Mouse (Mus musculus) cerebellum, adult 2 months (tissue): ENCODE measurements around the gene Atad3a.

Experiments
- CTCF ChIP-seq: fragments of 200-500 bp; IDR thresholded peaks from 2 replicates; pipeline ENCODE4 v1.5.1; 2011; ENCODE audit warnings: low read depth, mild to moderate bottlenecking, control low read depth, low read length, moderate library complexity, borderline replicate concordance; ENCODE audit not compliant: insufficient read depth
- POLR2A ChIP-seq: fragments of 200-500 bp; IDR thresholded peaks from 2 replicates; pipeline ENCODE4 v1.6.1; 2011; ENCODE audit warnings: low read length, control low read depth, borderline replicate concordance; ENCODE audit not compliant: insufficient read depth

- TF ChIP-seq CTCF: no peak
- TF ChIP-seq POLR2A: peak; percentile 96
These were observed 13.4 kb upstream of the Atad3a start, which contains the start of gene Vwa1 for GRCm38 (mm10) chr4:155774280-155774754.
